Mouse (Mus musculus) 3134 (cell line): ENCODE measurements around the gene Ebf1.

Source experiments
- DNase-seq: peaks from one replicate; pipeline ENCODE4 v3.0.0-alpha.2; 2011; ENCODE audit warnings: low spot score; ENCODE audit not compliant: insufficient read length; ENCODE audit errors: extremely low read depth

Ebf1 gene

GRCm38 (mm10) chr11:44886897-44887296 is 269.8 kb downstream of the Ebf1 start:
- DNase-seq: no peak

- no peak for DNase-seq
These were observed 270.6 kb downstream of the Ebf1 start for GRCm38 (mm10) chr11:44887691-44888090.

GRCm38 (mm10) chr11:44888390-44888789 is 271.3 kb downstream of the Ebf1 start:
- no peak for DNase-seq

GRCm38 (mm10) chr11:44892814-44893521 is 275.9 kb downstream of the Ebf1 start:
- DNase-seq: no peak

GRCm38 (mm10) chr11:44893986-44894385 is 276.9 kb downstream of the Ebf1 start:
- no peak for DNase-seq

GRCm38 (mm10) chr11:44894798-44895197 is 277.7 kb downstream of the Ebf1 start:
- no peak for DNase-seq

- no peak for DNase-seq
These were observed 278.8 kb downstream of the Ebf1 start for GRCm38 (mm10) chr11:44895893-44896292.

- DNase-seq: no peak
These were observed 280.1 kb downstream of the Ebf1 start for GRCm38 (mm10) chr11:44897140-44897665.

- DNase-seq: no peak
These were observed 282.4 kb downstream of the Ebf1 start for GRCm38 (mm10) chr11:44899554-44899953.

- DNase-seq: no peak
These were observed 282.8 kb downstream of the Ebf1 start for GRCm38 (mm10) chr11:44899965-44900364.

- no peak for DNase-seq
These were observed 283.4 kb downstream of the Ebf1 start for GRCm38 (mm10) chr11:44900496-44900895.

GRCm38 (mm10) chr11:44901715-44902114 is 284.6 kb downstream of the Ebf1 start:
- no peak for DNase-seq

GRCm38 (mm10) chr11:44902165-44902564 is 285.0 kb downstream of the Ebf1 start:
- DNase-seq: peak; percentile 62

- DNase-seq: no peak
These were observed 287.0 kb downstream of the Ebf1 start for GRCm38 (mm10) chr11:44904121-44904520.

- no peak for DNase-seq
These were observed 289.3 kb downstream of the Ebf1 start for GRCm38 (mm10) chr11:44906456-44906855.

- DNase-seq: no peak
These were observed 294.6 kb downstream of the Ebf1 start for GRCm38 (mm10) chr11:44911765-44912164.

- DNase-seq: no peak
These were observed 296.7 kb downstream of the Ebf1 start for GRCm38 (mm10) chr11:44913806-44914205.

GRCm38 (mm10) chr11:44917059-44917458 is 299.9 kb downstream of the Ebf1 start:
- DNase-seq: no peak

- DNase-seq: no peak
These were observed 306.0 kb downstream of the Ebf1 start for GRCm38 (mm10) chr11:44923138-44923537.

GRCm38 (mm10) chr11:44923868-44924508 is 306.9 kb downstream of the Ebf1 start:
- DNase-seq: no peak

GRCm38 (mm10) chr11:44924896-44925295 is 307.8 kb downstream of the Ebf1 start:
- no peak for DNase-seq
